Mouse (Mus musculus) stomach, embryonic 16.5 days (tissue): ENCODE data around the gene Raf1. TPM values are rescaled to one million over a fixed set of nuclear protein-coding genes. Genes with fewer than 3 reads are reported as not detected.

Experiments
- ATAC-seq: fragments of 200-750 bp; cut with Nextera tagmentation; 2 replicates; pipeline ENCODE4 v1.8.0; 2017; ENCODE audit warnings: moderate number of reproducible peaks, moderate TSS enrichment; ENCODE audit not compliant: insufficient read depth, low FRiP score
- H3K27ac ChIP-seq: fragments of 300-500 bp; sonication (generic); 2 replicates; pipeline ENCODE4 v1.5.1; 2014; ENCODE audit warnings: low read length
- H3K27me3 ChIP-seq: fragments of 300-500 bp; sonication (generic); 2 replicates; pipeline ENCODE4 v1.6.1; 2014; ENCODE audit warnings: low read length, control low read depth, mixed read lengths; ENCODE audit not compliant: control insufficient read depth, insufficient read depth
- H3K36me3 ChIP-seq: fragments of 300-500 bp; sonication (generic); 2 replicates; pipeline ENCODE4 v1.6.1; 2014; ENCODE audit warnings: low read length; ENCODE audit not compliant: control insufficient read depth, insufficient read depth
- H3K4me1 ChIP-seq: fragments of 300-500 bp; sonication (generic); 2 replicates; pipeline ENCODE4 v1.6.1; 2014; ENCODE audit warnings: low read length, control low read depth, mixed read lengths; ENCODE audit not compliant: control insufficient read depth, insufficient read depth
- H3K4me2 ChIP-seq: fragments of 300-500 bp; sonication (generic); 2 replicates; pipeline ENCODE4 v1.6.1; 2014; ENCODE audit warnings: low read depth, low read length, mixed read lengths
- H3K4me3 ChIP-seq: fragments of 300-500 bp; sonication (generic); replicated peaks from 2 replicates; pipeline ENCODE4 v1.5.1; 2014; ENCODE audit warnings: mild to moderate bottlenecking, low read length
- H3K9ac ChIP-seq: fragments of 300-500 bp; sonication (generic); 2 replicates; pipeline ENCODE4 v1.6.1; 2014; ENCODE audit warnings: low read length
- H3K9me3 ChIP-seq: fragments of 300-500 bp; sonication (generic); replicated peaks from 2 replicates; pipeline ENCODE4 v1.6.1; 2016; ENCODE audit warnings: low read length, control low read depth; ENCODE audit not compliant: control insufficient read depth
- WGBS: fragments of 180-500 bp; shearing (Covaris S2); extraction: QIAGEN DNeasy Blood & Tissue Kit; methylation state at CpG from one replicate; pipeline ENCODE4 v1.1.7; 2014; 5-methylcytosine and 5-hydroxymethylcytosine counted together
- polyA plus RNA-seq: library from polyadenylated mRNA; unstranded; fragments of >200 nt; fragmentation: Nextera tagmentation; extraction: Ambion mirVana; gene quantifications from 2 replicates; pipeline ENCODE4 v1.2.1, GENCODE M21; 2015

Gene Raf1
- polyA plus RNA-seq, 1 experiment from 2014 or later, result 76.9 TPM

- Histone ChIP-seq H3K9me3 (no peaks in the 10 kb centered on the region), H3K36me3 (no peaks in the 10 kb centered on the region), H3K4me3 (no peak overlapping the region), H3K27ac (no peak overlapping the region), H3K4me1 (peaks cover 8% of the 10 kb centered on the region), H3K27me3 (no peaks in the 10 kb centered on the region), H3K4me2 (no peak overlapping the region), H3K9ac (no peak overlapping the region)
- WGBS, result 85% methylated on average over 4 of the region's 4 CpGs
- ATAC-seq, result no peak
Observed at GRCm38 (mm10) chr6:115698699-115699098, 22.3 kb upstream of the Raf1 start.

- 71% methylated on average over 17 of the region's 17 CpGs for WGBS
- no peaks in the 10 kb centered on the region for H3K9me3 ChIP-seq
- no peaks in the 10 kb centered on the region for H3K27me3 ChIP-seq
- no peak overlapping the region for H3K4me2 ChIP-seq
- peaks cover 8% of the 10 kb centered on the region for H3K4me1 ChIP-seq
- no peak overlapping the region for H3K9ac ChIP-seq
- peak overlapping the region; percentile 67 for H3K27ac ChIP-seq
- no peak overlapping the region for H3K4me3 ChIP-seq
- H3K36me3 ChIP-seq, result no peaks in the 10 kb centered on the region
- peak; percentile 42; the same call in 1 of the 2 replicates for ATAC-seq
Observed at GRCm38 (mm10) chr6:115697739-115698558, 21.5 kb upstream of the Raf1 start.

DNA sequence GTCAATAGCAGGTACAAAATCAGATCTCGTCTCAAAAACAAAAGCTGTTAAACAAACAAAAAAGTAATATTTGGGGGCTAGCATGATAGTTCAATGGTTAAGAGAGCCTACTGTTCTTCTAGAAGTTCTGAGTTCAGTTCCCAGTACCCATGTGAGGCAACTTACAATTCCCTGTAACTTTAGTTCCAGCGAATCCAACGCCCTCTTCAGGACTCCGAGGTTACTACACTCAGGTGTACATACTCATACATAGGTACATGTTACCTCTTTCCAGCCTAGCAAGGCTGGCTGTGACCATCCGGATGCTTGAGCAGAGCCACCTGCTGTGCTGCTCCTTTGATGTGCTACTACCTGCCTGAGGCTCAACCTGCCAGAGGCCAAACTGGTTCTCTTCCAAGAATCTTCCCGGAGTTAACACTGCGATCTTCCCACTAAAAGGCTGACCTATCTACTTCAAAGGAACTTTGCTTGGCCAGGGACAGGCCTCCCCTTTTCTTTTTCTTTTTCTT, 20.3 kb upstream of the Raf1 start:
- H3K27me3 ChIP-seq, result no peaks in the 10 kb centered on the region
- H3K9me3 ChIP-seq, result no peaks in the 10 kb centered on the region
- 78% methylated on average over 7 of the region's 7 CpGs for WGBS
- no peak overlapping the region for H3K9ac ChIP-seq
- no peak overlapping the region for H3K27ac ChIP-seq
- H3K4me2 ChIP-seq, result no peak overlapping the region
- H3K36me3 ChIP-seq, result no peaks in the 10 kb centered on the region
- no peak for ATAC-seq
- no peak overlapping the region for H3K4me3 ChIP-seq
- peaks cover 8% of the 10 kb centered on the region for H3K4me1 ChIP-seq

GRCm38 (mm10) chr6:115695124-115695523, 18.7 kb upstream of the Raf1 start:
- H3K4me2 ChIP-seq, result no peak overlapping the region
- H3K4me1 ChIP-seq, result peaks cover 8% of the 10 kb centered on the region
- H3K4me3 ChIP-seq, result no peak overlapping the region
- H3K36me3 ChIP-seq, result no peaks in the 10 kb centered on the region
- no peak overlapping the region for H3K9ac ChIP-seq
- H3K9me3 ChIP-seq, result no peaks in the 10 kb centered on the region
- WGBS, result 51% methylated on average over 7 of the region's 7 CpGs
- no peaks in the 10 kb centered on the region for H3K27me3 ChIP-seq
- ATAC-seq, result no peak
- H3K27ac ChIP-seq, result no peak overlapping the region

GRCm38 (mm10) chr6:115694441-115694842, 18.0 kb upstream of the Raf1 start:
- H3K9me3 ChIP-seq, result no peaks in the 10 kb centered on the region
- H3K4me1 ChIP-seq, result peaks cover 8% of the 10 kb centered on the region
- no peak for ATAC-seq
- 41% methylated on average over 9 of the region's 9 CpGs for WGBS
- H3K9ac ChIP-seq, result no peak overlapping the region
- no peaks in the 10 kb centered on the region for H3K27me3 ChIP-seq
- H3K27ac ChIP-seq, result 0 out of 2 replicates have a peak overlapping the region, but pooled peaks have one; percentile 27
- H3K4me2 ChIP-seq, result no peak overlapping the region
- no peak overlapping the region for H3K4me3 ChIP-seq
- no peaks in the 10 kb centered on the region for H3K36me3 ChIP-seq

- 64% methylated on average over 5 of the region's 5 CpGs for WGBS
- H3K27ac ChIP-seq, result no peak overlapping the region
- no peaks in the 10 kb centered on the region for H3K36me3 ChIP-seq
- H3K4me1 ChIP-seq, result peaks cover 7% of the 10 kb centered on the region
- H3K27me3 ChIP-seq, result no peaks in the 10 kb centered on the region
- H3K4me2 ChIP-seq, result no peak overlapping the region
- no peaks in the 10 kb centered on the region for H3K9me3 ChIP-seq
- no peak overlapping the region for H3K9ac ChIP-seq
- no peak overlapping the region for H3K4me3 ChIP-seq
- no peak for ATAC-seq
Observed at GRCm38 (mm10) chr6:115692963-115693730, 16.7 kb upstream of the Raf1 start.

GRCm38 (mm10) chr6:115692163-115692950, 15.9 kb upstream of the Raf1 start:
- peaks cover 5% of the 10 kb centered on the region; the same call in 1 of the 2 replicates for H3K4me1 ChIP-seq
- no peaks in the 10 kb centered on the region for H3K27me3 ChIP-seq
- H3K4me3 ChIP-seq, result no peak overlapping the region
- no peak overlapping the region for H3K27ac ChIP-seq
- no peaks in the 10 kb centered on the region for H3K36me3 ChIP-seq
- H3K9me3 ChIP-seq, result no peaks in the 10 kb centered on the region
- H3K4me2 ChIP-seq, result no peak overlapping the region
- no peak for ATAC-seq
- no peak overlapping the region for H3K9ac ChIP-seq
- 44% methylated on average over 9 of the region's 9 CpGs for WGBS

DNA sequence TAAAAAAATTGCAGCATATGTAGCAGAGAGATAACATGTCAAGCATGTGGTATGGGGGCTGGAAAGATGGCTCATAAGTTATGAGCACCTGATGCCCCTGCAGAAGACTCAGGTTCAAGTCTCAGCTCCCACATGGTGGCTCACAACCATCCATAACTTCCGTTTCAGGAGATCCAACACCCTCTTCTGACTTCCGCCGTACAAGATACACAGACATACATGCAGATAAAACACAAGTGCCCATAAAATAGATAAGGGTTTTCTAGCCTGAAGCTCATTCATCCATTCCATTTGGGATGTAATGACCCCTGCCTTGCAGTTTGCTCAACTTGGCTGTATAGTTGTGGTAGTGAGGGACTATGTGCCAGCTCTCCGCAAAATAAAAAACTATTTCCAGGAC, 13.7 kb upstream of the Raf1 start:
- no peaks in the 10 kb centered on the region for H3K27me3 ChIP-seq
- no peaks in the 10 kb centered on the region for H3K36me3 ChIP-seq
- no peak overlapping the region for H3K4me3 ChIP-seq
- no peak overlapping the region for H3K27ac ChIP-seq
- WGBS, result 93% methylated on average over 4 of the region's 4 CpGs
- peaks cover 5% of the 10 kb centered on the region; the same call in 1 of the 2 replicates for H3K4me1 ChIP-seq
- no peaks in the 10 kb centered on the region; the same call in 1 of the 2 replicates for H3K9me3 ChIP-seq
- no peak for ATAC-seq
- no peak overlapping the region for H3K9ac ChIP-seq
- no peak overlapping the region for H3K4me2 ChIP-seq
